Mouse (Mus musculus): ENCODE data around the gene Trappc5. TPM values are rescaled to one million over a fixed set of nuclear protein-coding genes. Genes with fewer than 3 reads are reported as not detected.

The Trappc5 gene
- total and polyA plus RNA-seq, 3 experiments = 15.5 to 22.3 (median 20.2) TPM

GRCm38 (mm10) chr8:3655526-3655925 lies 20.6 kb upstream of the Trappc5 start, which contains the start of gene Retn:
Gene Retn (plus strand): TSS chr8:3655770.
- Histone ChIP-seq H3K36me3 (replicated peaks) (no peaks in the 10 kb centered on the region), H3K9me3 (replicated peaks) (no peaks in the 10 kb centered on the region), H3K4me1 (ENCODE audit: insufficient read depth, low read depth, low read length) (no peaks in the 10 kb centered on the region), H3K4me3 (ENCODE audit: low read depth, low read length) (no peak within 1 kb of the TSS), H3K27me3 (ENCODE audit: insufficient read depth, low read length) (peaks cover 45% of the 10 kb centered on the region)
- ATAC-seq (ENCODE audit: extremely low read depth, insufficient number of reproducible peaks, low FRiP score, poor library complexity, severe bottlenecking) (no peak), DNase-seq (ENCODE audit: low spot score) (no peak)
- TF ChIP-seq TAL1 (conservative IDR thresholded peaks at IDR 0.05; ENCODE audit: low read depth, low read length) (no peak), CTCF (IDR thresholded peaks at IDR 0.05; ENCODE audit: low read depth, low read length) (no peak), GATA2 (IDR thresholded peaks at IDR 0.05; ENCODE audit: borderline replicate concordance, low read depth, low read length) (no peak), GATA1 (IDR thresholded peaks at IDR 0.05; ENCODE audit: borderline replicate concordance, low read length) (no peak), POLR2AphosphoS5 (IDR thresholded peaks at IDR 0.05; ENCODE audit: insufficient replicate concordance, low read depth, low read length) (no peak)

GRCm38 (mm10) chr8:3656725-3657381 lies 19.2 kb upstream of the Trappc5 start:
- Histone ChIP-seq H3K4me3 (ENCODE audit: low read depth, low read length) (no peak overlapping the region), H3K36me3 (replicated peaks) (no peaks in the 10 kb centered on the region), H3K27me3 (ENCODE audit: insufficient read depth, low read length) (peaks cover 43% of the 10 kb centered on the region), H3K9me3 (replicated peaks) (no peaks in the 10 kb centered on the region), H3K4me1 (ENCODE audit: insufficient read depth, low read depth, low read length) (no peaks in the 10 kb centered on the region)
- TF ChIP-seq GATA1 (IDR thresholded peaks at IDR 0.05; ENCODE audit: borderline replicate concordance, low read length) = no peak
- DNase-seq (ENCODE audit: low spot score) = no peak
- no peak for ATAC-seq (ENCODE audit: extremely low read depth, insufficient number of reproducible peaks, low FRiP score, poor library complexity, severe bottlenecking)

- no peaks in the 10 kb centered on the region for H3K9me3 ChIP-seq (replicated peaks)
- no peak for DNase-seq (ENCODE audit: low spot score)
- no peaks in the 10 kb centered on the region for H3K4me1 ChIP-seq (ENCODE audit: insufficient read depth, low read depth, low read length)
- H3K4me3 ChIP-seq (ENCODE audit: low read depth, low read length) = no peak overlapping the region
- no peak for TF ChIP-seq POLR2AphosphoS5 (IDR thresholded peaks at IDR 0.05; ENCODE audit: insufficient replicate concordance, low read depth, low read length)
- TF ChIP-seq CTCF (IDR thresholded peaks at IDR 0.05; ENCODE audit: low read depth, low read length) = no peak
- no peak for TF ChIP-seq GATA1 (IDR thresholded peaks at IDR 0.05; ENCODE audit: borderline replicate concordance, low read length)
- no peak for TF ChIP-seq GATA2 (IDR thresholded peaks at IDR 0.05; ENCODE audit: borderline replicate concordance, low read depth, low read length)
- no peak for TF ChIP-seq TAL1 (conservative IDR thresholded peaks at IDR 0.05; ENCODE audit: low read depth, low read length)
- H3K27me3 ChIP-seq (ENCODE audit: insufficient read depth, low read length) = peaks cover 48% of the 10 kb centered on the region
- no peak for ATAC-seq (ENCODE audit: extremely low read depth, insufficient number of reproducible peaks, low FRiP score, poor library complexity, severe bottlenecking)
- no peaks in the 10 kb centered on the region for H3K36me3 ChIP-seq (replicated peaks)
These were observed 15.2 kb upstream of the Trappc5 start for GRCm38 (mm10) chr8:3660889-3661288.

GRCm38 (mm10) chr8:3664405-3664804 lies 11.7 kb upstream of the Trappc5 start:
- Histone ChIP-seq H3K9me3 (replicated peaks) (no peaks in the 10 kb centered on the region), H3K27me3 (ENCODE audit: insufficient read depth, low read length) (peaks cover 36% of the 10 kb centered on the region), H3K4me3 (ENCODE audit: low read depth, low read length) (no peak overlapping the region), H3K4me1 (ENCODE audit: insufficient read depth, low read depth, low read length) (no peaks in the 10 kb centered on the region), H3K36me3 (replicated peaks) (no peaks in the 10 kb centered on the region)
- no peak for ATAC-seq (ENCODE audit: extremely low read depth, insufficient number of reproducible peaks, low FRiP score, poor library complexity, severe bottlenecking)
- no peak for DNase-seq (ENCODE audit: low spot score)
- TF ChIP-seq TAL1 (conservative IDR thresholded peaks at IDR 0.05; ENCODE audit: low read depth, low read length) (no peak), POLR2AphosphoS5 (IDR thresholded peaks at IDR 0.05; ENCODE audit: insufficient replicate concordance, low read depth, low read length) (no peak), GATA1 (IDR thresholded peaks at IDR 0.05; ENCODE audit: borderline replicate concordance, low read length) (no peak), GATA2 (IDR thresholded peaks at IDR 0.05; ENCODE audit: borderline replicate concordance, low read depth, low read length) (no peak), CTCF (IDR thresholded peaks at IDR 0.05; ENCODE audit: low read depth, low read length) (no peak)

GRCm38 (mm10) chr8:3665507-3665906 lies 10.6 kb upstream of the Trappc5 start, which contains the start of gene Mcemp1:
Gene Mcemp1 (plus strand): TSS chr8:3665754.
- DNase-seq (ENCODE audit: low spot score) (no peak), ATAC-seq (ENCODE audit: extremely low read depth, insufficient number of reproducible peaks, low FRiP score, poor library complexity, severe bottlenecking) (no peak)
- no peaks in the 10 kb centered on the region for H3K9me3 ChIP-seq (replicated peaks)
- TF ChIP-seq POLR2AphosphoS5 (IDR thresholded peaks at IDR 0.05; ENCODE audit: insufficient replicate concordance, low read depth, low read length) (no peak), TAL1 (conservative IDR thresholded peaks at IDR 0.05; ENCODE audit: low read depth, low read length) (no peak), GATA2 (IDR thresholded peaks at IDR 0.05; ENCODE audit: borderline replicate concordance, low read depth, low read length) (no peak), GATA1 (IDR thresholded peaks at IDR 0.05; ENCODE audit: borderline replicate concordance, low read length) (no peak), CTCF (IDR thresholded peaks at IDR 0.05; ENCODE audit: low read depth, low read length) (no peak)
- no peaks in the 10 kb centered on the region for H3K36me3 ChIP-seq (replicated peaks)
- H3K4me3 ChIP-seq (ENCODE audit: low read depth, low read length) = no peak within 1 kb of the TSS
- peaks cover 36% of the 10 kb centered on the region for H3K27me3 ChIP-seq (ENCODE audit: insufficient read depth, low read length)
- 0 out of 2 replicates have a peak, but pooled peaks cover 5% of the 10 kb centered on the region for H3K4me1 ChIP-seq (ENCODE audit: insufficient read depth, low read depth, low read length)

- TF ChIP-seq POLR2AphosphoS5 (IDR thresholded peaks at IDR 0.05; ENCODE audit: insufficient replicate concordance, low read depth, low read length) = no peak
- no peak for TF ChIP-seq GATA2 (IDR thresholded peaks at IDR 0.05; ENCODE audit: borderline replicate concordance, low read depth, low read length)
- TF ChIP-seq TAL1 (conservative IDR thresholded peaks at IDR 0.05; ENCODE audit: low read depth, low read length) = no peak
- TF ChIP-seq CTCF (IDR thresholded peaks at IDR 0.05; ENCODE audit: low read depth, low read length) = no peak
- no peak for TF ChIP-seq GATA1 (IDR thresholded peaks at IDR 0.05; ENCODE audit: borderline replicate concordance, low read length)
- peaks cover 22% of the 10 kb centered on the region for H3K4me1 ChIP-seq (ENCODE audit: insufficient read depth, low read depth, low read length)
- H3K27me3 ChIP-seq (ENCODE audit: insufficient read depth, low read length) = peaks cover 23% of the 10 kb centered on the region
- no peaks in the 10 kb centered on the region for H3K36me3 ChIP-seq (replicated peaks)
- no peak for ATAC-seq (ENCODE audit: extremely low read depth, insufficient number of reproducible peaks, low FRiP score, poor library complexity, severe bottlenecking)
- H3K4me3 ChIP-seq (ENCODE audit: low read depth, low read length) = no peak overlapping the region
- no peaks in the 10 kb centered on the region for H3K9me3 ChIP-seq (replicated peaks)
- no peak for DNase-seq (ENCODE audit: low spot score)
These were observed 5.7 kb upstream of the Trappc5 start for GRCm38 (mm10) chr8:3670388-3670787.

Measured in G1E (cell line).